ENCODE assay signal across 12 mouse cellular contexts in genomic region chrX:73653392-73653791, GRCm38 (mm10).
"Had no signal": no experiment of that assay in that cellular context is flagged by ENCODE, and none has a peak within 500 bp of the region (broad histone marks: within the 10 kb centered on the region; RNA-seq: fewer than 3 reads in every experiment).

No protein-coding gene starts in this region.

- H3K9ac ChIP-seq: liver, embryonic 12.5 days; liver, embryonic 14.5 days; lung, embryonic 14.5 days; midbrain, embryonic 13.5 days; neural tube, embryonic 13.5 days; neural tube, embryonic 15.5 days had no signal

- H3K27ac ChIP-seq: liver, embryonic 12.5 days; liver, embryonic 14.5 days; midbrain, embryonic 13.5 days; neural tube, embryonic 13.5 days; neural tube, embryonic 15.5 days had no signal

- H3K9me3 ChIP-seq: liver, embryonic 12.5 days; megakaryocyte, embryonic 14.5 days; midbrain, embryonic 13.5 days; neural tube, embryonic 13.5 days; neural tube, embryonic 15.5 days had no signal

- DNase-seq: right cerebral cortex, adult 18-20 months; right cerebral cortex, postnatal 25 days; thymus, adult 18-20 months had no signal

- H3K36me3 ChIP-seq: liver, embryonic 12.5 days; midbrain, embryonic 13.5 days; neural tube, embryonic 13.5 days; neural tube, embryonic 15.5 days had no signal

- H3K27me3 ChIP-seq: midbrain, embryonic 13.5 days; neural tube, embryonic 13.5 days; neural tube, embryonic 15.5 days had no signal

- H3K4me3 ChIP-seq: liver, embryonic 12.5 days; megakaryocyte, embryonic 14.5 days; midbrain, embryonic 13.5 days; myocyte; neural tube, embryonic 13.5 days; neural tube, embryonic 15.5 days had no signal

- H3K4me2 ChIP-seq: liver, embryonic 12.5 days; lung, embryonic 14.5 days; midbrain, embryonic 11.5 days; midbrain, embryonic 13.5 days; neural tube, embryonic 13.5 days; neural tube, embryonic 15.5 days had no signal
